Mouse (Mus musculus) embryonic facial prominence, embryonic 10.5 days (tissue): ENCODE results near the gene Haus3. TPM values are rescaled to one million over a fixed set of nuclear protein-coding genes. Genes with fewer than 3 reads are reported as not detected.
A peak's percentile ranks its signal among the peaks of the same experiment; 100 is the strongest.

Experiments
- DNase-seq: peaks from one replicate; pipeline ENCODE4 v3.0.0-alpha.2; 2017; ENCODE audit warnings: low spot score
- H3K27ac ChIP-seq: fragments of 300-500 bp; sonication (generic); replicated peaks from 2 replicates; pipeline ENCODE4 v1.5.1; 2016; ENCODE audit warnings: mild to moderate bottlenecking
- H3K27me3 ChIP-seq: fragments of 300-500 bp; sonication (generic); replicated peaks from 2 replicates; pipeline ENCODE4 v1.6.1; 2016; ENCODE audit warnings: low read depth, mild to moderate bottlenecking; ENCODE audit not compliant: poor library complexity, severe bottlenecking
- H3K36me3 ChIP-seq: fragments of 300-500 bp; sonication (generic); replicated peaks from 2 replicates; pipeline ENCODE4 v1.6.1; 2016; ENCODE audit warnings: mild to moderate bottlenecking, moderate library complexity
- H3K4me1 ChIP-seq: fragments of 300-500 bp; sonication (generic); 2 replicates; pipeline ENCODE4 v1.6.1; 2016
- H3K4me3 ChIP-seq: fragments of 300-500 bp; sonication (generic); 2 replicates; pipeline ENCODE4 v1.5.1; 2016; ENCODE audit warnings: mild to moderate bottlenecking, moderate library complexity
- H3K9me3 ChIP-seq: fragments of 300-500 bp; sonication (generic); 2 replicates; pipeline ENCODE4 v1.6.1; 2016; ENCODE audit warnings: mild to moderate bottlenecking
- WGBS: fragments of 180-500 bp; shearing (Covaris S2); methylation state at CpG from one replicate; pipeline ENCODE4 v1.1.7; 2016; 5-methylcytosine and 5-hydroxymethylcytosine counted together
- polyA plus RNA-seq: library from polyadenylated mRNA; unstranded; fragments of >200 nt; fragmentation: Nextera tagmentation; extraction: Ambion mirVana; gene quantifications from 2 replicates; pipeline ENCODE4 v1.2.1, GENCODE M21; 2016

Haus3 gene
- polyA plus RNA-seq, result 53.0 and 60.0 TPM in 2 replicates

DNA sequence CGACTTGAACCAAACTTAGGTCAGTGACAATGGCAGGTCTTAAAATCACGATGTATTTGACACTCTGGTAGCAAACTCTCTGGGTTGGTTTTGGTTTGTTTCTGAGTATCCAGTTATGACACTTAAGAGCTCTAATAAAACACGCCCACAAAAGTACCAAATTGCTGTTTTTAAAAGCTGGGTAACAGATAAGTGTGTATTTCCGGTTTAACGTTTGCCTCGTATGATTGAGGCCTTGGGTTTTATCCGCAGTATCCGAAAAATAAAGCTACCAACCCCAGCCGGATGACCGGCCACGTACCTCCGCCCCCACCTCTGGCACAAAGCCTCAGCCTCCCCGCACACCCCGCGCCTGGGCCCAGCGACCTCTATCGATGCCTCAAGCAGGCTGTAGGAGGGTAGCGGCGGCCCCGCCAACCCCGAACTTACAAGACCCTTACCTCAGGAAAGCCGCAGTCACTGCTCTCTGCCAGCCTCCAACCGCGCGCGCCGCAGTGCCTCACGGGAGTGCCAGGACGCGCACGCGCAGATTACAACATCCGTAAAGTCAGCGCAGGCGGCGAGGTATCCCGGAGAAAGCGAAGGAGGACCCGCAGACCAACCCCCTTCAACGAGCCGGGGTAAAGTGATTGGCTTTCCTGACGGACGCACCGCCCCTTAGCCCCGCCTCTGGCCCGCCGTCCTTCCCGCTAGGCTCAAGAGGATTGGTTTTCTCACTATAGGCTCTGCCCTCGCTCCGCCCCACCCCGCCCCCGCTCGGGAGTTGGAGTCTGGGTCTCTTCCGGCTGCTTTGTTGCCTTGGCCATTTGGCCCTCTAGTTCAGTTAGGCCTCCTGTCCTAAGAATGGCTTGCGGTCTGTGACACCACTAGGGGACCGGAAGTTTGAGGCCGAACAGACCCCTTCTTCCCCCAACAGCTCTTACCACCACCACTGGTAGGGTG, at the start of gene Haus3, which contains the start of gene Poln:
Gene Haus3, minus strand, starts transcription at position 578 of the 942 bp plus-strand sequence.
Gene Poln, minus strand, starts transcription at position 499 of the 942 bp plus-strand sequence.
- peaks cover 31% of the 10 kb centered on the region for H3K36me3 ChIP-seq
- H3K27me3 ChIP-seq, result no peaks in the 10 kb centered on the region
- peak within 1 kb of the TSS; percentile 82 for H3K4me3 ChIP-seq
- H3K9me3 ChIP-seq, result no peaks in the 10 kb centered on the region
- peaks cover 28% of the 10 kb centered on the region for H3K4me1 ChIP-seq
- H3K27ac ChIP-seq, result peak within 1 kb of the TSS; percentile 91
- DNase-seq, result peak; percentile 99
- under 1% methylated on average over 57 of the region's 57 CpGs for WGBS

DNA sequence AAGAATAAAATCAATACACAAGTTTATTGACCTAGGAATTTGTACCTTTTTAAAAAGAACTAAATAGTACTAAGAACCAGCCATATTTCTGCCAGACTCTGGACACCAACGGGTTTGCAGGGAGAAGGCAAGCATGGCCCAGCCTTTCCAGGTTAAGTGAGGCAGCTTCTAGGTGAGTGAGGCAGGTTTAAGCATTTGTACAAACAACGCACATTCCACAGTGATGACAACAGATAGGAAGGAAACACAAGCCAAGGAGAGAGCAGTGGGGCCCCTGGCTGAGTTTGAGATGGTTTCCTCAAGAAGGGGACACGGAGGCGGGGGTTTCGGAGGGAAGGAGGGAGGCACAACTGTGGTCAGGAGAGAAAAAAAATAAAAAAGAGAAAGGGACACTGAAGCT, 49.3 kb upstream of the Haus3 start:
- Histone ChIP-seq H3K4me3 (no peak overlapping the region), H3K4me1 (peaks cover 12% of the 10 kb centered on the region; the same call in 1 of the 2 replicates), H3K9me3 (no peaks in the 10 kb centered on the region), H3K27ac (no peak overlapping the region), H3K27me3 (no peaks in the 10 kb centered on the region), H3K36me3 (no peaks in the 10 kb centered on the region)
- 66% methylated on average over 5 of the region's 5 CpGs for WGBS
- DNase-seq, result no peak

DNA sequence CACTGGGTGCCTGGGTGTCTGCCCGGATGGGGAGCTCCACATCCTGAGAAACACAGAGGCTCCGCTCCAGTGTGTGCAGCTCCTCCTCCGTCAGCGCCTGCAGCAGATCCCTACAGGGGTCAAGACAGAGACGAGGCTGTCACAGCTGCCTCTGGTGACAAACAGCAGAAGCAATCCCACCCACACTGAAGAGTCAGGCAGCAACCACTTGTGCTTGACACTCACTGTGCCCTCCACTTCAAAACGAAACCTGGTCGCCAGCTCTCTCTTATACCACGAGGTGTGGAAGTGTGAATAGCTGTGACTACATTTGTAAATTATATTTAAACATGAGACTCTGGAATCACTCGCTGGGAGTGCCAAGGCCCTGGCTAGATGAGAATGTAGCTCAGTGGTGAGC, 48.4 kb upstream of the Haus3 start:
- Histone ChIP-seq H3K27ac (no peak overlapping the region), H3K4me1 (peaks cover 12% of the 10 kb centered on the region; the same call in 1 of the 2 replicates), H3K36me3 (no peaks in the 10 kb centered on the region), H3K4me3 (no peak overlapping the region), H3K27me3 (no peaks in the 10 kb centered on the region), H3K9me3 (no peaks in the 10 kb centered on the region)
- DNase-seq, result peak; percentile 21
- WGBS, result 68% methylated on average over 9 of the region's 9 CpGs

DNA sequence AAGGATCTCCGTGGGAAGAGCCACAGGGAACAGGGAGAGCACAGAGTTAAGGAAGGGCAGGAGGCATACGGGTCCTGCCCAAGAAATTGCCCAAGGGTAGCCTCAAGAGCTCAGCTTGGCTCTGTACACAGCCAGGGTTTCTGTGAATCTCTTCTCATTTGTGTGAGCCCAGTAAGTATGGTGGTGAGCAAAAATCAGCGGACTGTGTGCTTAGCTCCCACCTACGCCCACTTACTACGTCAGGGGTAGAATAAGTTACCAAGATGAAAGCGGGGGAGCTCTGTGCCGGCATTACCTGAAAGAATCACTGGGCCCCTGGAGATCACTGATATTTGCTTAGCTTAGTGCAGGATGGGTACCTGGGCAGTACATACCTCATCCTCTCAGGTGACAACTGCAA, 46.7 kb upstream of the Haus3 start:
- H3K27ac ChIP-seq, result no peak overlapping the region
- no peak overlapping the region for H3K4me3 ChIP-seq
- no peaks in the 10 kb centered on the region for H3K36me3 ChIP-seq
- no peaks in the 10 kb centered on the region for H3K9me3 ChIP-seq
- peaks cover 12% of the 10 kb centered on the region; the same call in 1 of the 2 replicates for H3K4me1 ChIP-seq
- H3K27me3 ChIP-seq, result no peaks in the 10 kb centered on the region
- 81% methylated on average over 7 of the region's 7 CpGs for WGBS
- no peak for DNase-seq

DNA sequence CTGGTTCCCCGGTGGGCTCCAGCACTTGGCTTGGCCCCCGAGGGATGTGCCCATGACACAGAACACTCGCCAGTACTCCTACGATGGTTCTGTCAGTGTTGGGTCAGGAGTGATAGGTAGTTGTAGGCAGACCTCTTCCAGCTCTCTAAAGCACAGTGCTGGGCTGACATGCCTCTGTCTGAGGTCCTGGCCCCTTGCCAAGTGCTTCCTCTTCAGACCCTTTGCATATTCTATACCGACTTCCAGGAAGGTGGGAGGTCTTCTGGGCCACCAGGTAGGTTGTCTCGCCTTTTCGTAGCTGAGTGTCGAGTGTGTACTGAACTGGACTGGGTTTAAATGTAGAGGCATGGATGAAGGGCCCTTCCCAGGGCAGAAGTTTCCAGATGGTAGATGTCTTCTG, 44.3 kb upstream of the Haus3 start:
- 83% methylated on average over 8 of the region's 8 CpGs for WGBS

DNA sequence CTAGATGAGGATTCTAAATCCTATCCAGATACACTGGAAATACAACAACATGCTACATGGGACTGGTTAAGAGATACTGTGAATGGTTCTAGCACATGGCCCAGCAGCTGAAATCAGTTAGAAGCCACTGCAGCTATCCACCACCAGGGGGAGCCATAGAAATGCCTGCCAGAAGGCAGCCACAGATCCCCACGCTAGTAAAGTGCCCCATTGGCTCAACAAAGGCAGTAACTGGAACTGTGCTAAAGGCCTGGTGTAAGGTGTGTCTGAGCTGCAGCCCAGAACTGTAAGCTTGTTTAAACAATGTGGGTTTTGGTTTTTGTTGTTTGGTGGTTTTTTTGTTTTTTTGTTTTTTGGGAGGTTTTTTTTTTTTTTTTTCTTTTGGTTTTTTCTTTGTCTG, 41.0 kb upstream of the Haus3 start:
- Histone ChIP-seq H3K27me3 (no peaks in the 10 kb centered on the region), H3K36me3 (no peaks in the 10 kb centered on the region), H3K4me3 (no peak overlapping the region), H3K4me1 (peaks cover 10% of the 10 kb centered on the region), H3K27ac (no peak overlapping the region), H3K9me3 (no peaks in the 10 kb centered on the region)
- WGBS, result 4% methylated on average over 1 of the region's 1 CpGs
- DNase-seq, result peak; percentile 87

More for the DNA sequence above, 44.3 kb upstream of the Haus3 start:
- no peak for DNase-seq
- Histone ChIP-seq H3K36me3 (no peaks in the 10 kb centered on the region), H3K4me3 (no peak overlapping the region), H3K9me3 (no peaks in the 10 kb centered on the region), H3K27me3 (no peaks in the 10 kb centered on the region), H3K27ac (no peak overlapping the region), H3K4me1 (peaks cover 9% of the 10 kb centered on the region; the same call in 1 of the 2 replicates)

DNA sequence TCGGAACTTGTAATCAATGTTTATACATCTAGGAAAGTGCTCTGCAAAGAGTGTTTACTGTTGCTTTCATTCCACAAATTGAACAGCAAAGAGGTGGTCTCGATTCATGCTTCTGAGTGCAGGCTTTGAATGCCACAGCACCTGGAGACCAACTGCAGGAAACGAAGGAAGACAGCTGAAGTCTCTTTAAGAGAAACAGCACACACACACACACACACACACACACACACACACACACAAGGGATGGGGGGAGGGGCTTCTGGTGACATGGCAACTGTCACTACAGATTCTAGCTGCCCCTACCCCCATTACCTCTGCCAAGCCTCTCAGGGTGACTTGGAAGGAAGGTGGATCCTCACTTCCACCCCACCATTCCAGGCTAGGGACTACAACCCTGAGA, 38.2 kb upstream of the Haus3 start:
- no peaks in the 10 kb centered on the region for H3K36me3 ChIP-seq
- no peak overlapping the region for H3K4me3 ChIP-seq
- 50% methylated on average over 3 of the region's 3 CpGs for WGBS
- no peaks in the 10 kb centered on the region for H3K27me3 ChIP-seq
- H3K27ac ChIP-seq, result no peak overlapping the region
- no peaks in the 10 kb centered on the region for H3K9me3 ChIP-seq
- H3K4me1 ChIP-seq, result peaks cover 10% of the 10 kb centered on the region
- no peak for DNase-seq

DNA sequence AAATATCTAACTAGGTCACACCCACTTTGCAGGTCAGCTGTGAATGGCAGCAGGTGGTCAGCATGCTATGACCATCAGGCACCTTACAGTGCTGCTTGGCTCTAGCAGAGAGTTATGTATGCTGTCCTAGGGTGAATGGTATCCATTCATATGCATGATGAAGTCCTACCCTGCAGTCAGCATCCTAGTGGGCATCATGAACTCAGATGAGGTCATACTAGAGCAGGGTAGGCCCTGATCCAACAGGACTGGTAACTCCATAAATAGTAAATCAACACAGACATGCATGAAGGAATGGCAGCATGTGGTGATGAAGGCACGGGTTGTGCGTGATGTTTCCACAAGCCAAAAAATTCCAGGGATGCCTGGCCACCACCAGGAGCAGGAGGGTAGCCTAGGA, 36.5 kb upstream of the Haus3 start:
- DNase-seq, result no peak
- WGBS, result 83% methylated on average over 2 of the region's 2 CpGs
- Histone ChIP-seq H3K4me3 (no peak overlapping the region), H3K4me1 (peaks cover 10% of the 10 kb centered on the region), H3K27ac (no peak overlapping the region), H3K27me3 (no peaks in the 10 kb centered on the region), H3K9me3 (no peaks in the 10 kb centered on the region), H3K36me3 (no peaks in the 10 kb centered on the region)

DNA sequence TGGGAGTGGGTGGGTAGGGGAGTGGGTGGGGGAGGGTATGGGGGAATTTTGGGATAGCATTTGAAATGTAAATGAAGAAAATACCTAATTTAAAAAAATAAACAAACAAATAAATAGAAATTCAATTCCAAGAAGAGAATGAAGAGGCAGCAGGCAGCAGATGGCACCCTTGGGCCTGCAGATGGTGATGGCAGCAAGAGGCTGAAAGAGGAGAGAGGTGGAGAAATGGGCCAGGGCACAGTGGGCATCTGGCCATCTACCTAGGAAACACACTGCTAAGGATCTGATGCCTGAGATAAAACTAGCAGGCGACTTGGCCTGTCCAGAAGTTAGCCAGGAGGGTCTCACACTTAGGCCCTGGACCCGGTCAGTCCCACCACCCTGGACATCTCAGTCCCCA, 35.6 kb upstream of the Haus3 start:
- 77% methylated on average over 2 of the region's 2 CpGs for WGBS
- H3K27ac ChIP-seq, result no peak overlapping the region
- no peaks in the 10 kb centered on the region for H3K27me3 ChIP-seq
- H3K36me3 ChIP-seq, result no peaks in the 10 kb centered on the region
- DNase-seq, result no peak
- no peaks in the 10 kb centered on the region for H3K9me3 ChIP-seq
- peaks cover 10% of the 10 kb centered on the region for H3K4me1 ChIP-seq
- no peak overlapping the region for H3K4me3 ChIP-seq

DNA sequence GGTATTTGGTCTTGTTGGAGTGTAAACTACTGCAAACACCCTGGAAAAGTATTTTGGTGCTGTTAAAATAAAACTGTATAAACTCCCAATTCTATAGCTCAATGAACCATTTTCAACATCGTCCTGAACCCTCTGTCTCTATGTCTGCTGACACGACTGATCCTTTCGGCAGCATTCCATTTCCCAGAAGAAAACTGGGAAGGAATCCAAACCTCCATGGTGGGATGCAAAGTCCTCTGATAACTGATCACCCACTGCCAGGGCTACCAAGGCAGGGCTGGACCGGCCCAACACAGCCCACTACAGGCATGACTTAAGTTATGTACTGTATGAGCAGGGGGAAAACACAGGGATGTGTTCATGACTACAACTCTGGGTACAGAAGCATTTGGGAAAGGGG, 32.7 kb upstream of the Haus3 start:
- Histone ChIP-seq H3K4me1 (0 out of 2 replicates have a peak, but pooled peaks cover under 1% of the 10 kb centered on the region), H3K27ac (no peak overlapping the region), H3K36me3 (no peaks in the 10 kb centered on the region), H3K4me3 (no peak overlapping the region), H3K27me3 (no peaks in the 10 kb centered on the region), H3K9me3 (no peaks in the 10 kb centered on the region)
- WGBS, result 91% methylated on average over 4 of the region's 4 CpGs
- DNase-seq, result no peak

DNA sequence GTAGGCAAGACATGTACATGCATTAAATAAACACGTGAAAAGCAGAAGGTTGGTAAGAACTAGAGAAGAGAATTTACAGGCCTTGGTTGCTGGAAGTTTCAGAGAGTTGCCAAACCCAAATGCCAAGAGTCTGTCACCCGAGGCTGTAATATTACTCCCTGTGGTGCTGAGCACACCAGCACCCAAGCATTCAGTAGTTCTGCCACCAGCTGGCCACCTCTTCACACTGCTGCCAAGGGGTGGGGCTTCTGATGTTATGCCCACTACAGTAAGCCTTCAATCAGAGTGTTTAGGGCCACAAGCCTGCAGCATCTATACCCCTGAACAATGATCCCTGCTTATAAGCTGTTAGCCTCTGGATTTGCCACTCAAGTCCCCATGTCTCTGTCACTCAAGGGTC, 32.1 kb upstream of the Haus3 start:
- DNase-seq, result no peak
- Histone ChIP-seq H3K4me3 (no peak overlapping the region), H3K36me3 (no peaks in the 10 kb centered on the region), H3K4me1 (no peaks in the 10 kb centered on the region), H3K27me3 (no peaks in the 10 kb centered on the region), H3K9me3 (no peaks in the 10 kb centered on the region), H3K27ac (no peak overlapping the region)
- 69% methylated on average over 2 of the region's 2 CpGs for WGBS

DNA sequence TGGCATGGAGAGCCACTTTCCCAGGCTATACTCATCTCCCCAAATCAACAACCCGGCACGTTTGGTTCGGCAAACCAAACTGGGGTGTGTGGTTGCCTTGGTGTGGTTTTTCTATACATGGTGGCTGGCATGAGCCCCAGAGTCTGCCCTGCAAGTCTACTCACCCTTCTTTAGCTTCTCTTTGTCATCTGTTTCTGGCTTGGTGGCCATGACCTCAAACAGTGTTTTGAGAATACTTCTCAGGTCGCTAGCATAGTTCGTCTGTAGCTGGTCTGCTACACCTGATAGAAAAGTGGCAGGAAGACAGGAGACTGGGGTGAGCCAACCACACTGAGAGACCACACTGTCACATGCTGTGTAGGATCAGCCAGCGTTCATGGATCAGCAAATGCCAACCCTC, 29.3 kb upstream of the Haus3 start:
- 88% methylated on average over 6 of the region's 6 CpGs for WGBS
- Histone ChIP-seq H3K9me3 (no peaks in the 10 kb centered on the region), H3K36me3 (no peaks in the 10 kb centered on the region)

DNA sequence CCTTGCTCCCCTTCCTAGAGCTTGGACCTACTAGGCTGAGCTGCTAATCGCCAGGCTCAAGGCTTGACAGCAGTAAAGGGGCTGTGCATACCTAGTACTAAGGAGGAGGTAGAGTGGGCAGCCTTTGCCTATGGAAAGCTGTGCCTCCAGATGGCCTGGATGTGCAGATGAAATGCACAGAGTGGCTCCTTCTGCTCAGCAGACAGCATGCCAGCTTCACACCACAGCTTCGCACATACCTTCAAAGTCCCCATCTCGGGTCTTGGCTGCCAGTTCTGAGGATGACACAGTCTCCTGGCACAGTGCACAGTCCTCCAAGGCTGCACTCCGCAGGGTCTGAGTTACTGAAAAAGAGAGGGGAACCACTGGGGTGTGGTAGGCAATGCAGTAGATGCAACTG, 27.9 kb upstream of the Haus3 start:
- no peak for DNase-seq
- Histone ChIP-seq H3K36me3 (no peaks in the 10 kb centered on the region), H3K4me1 (no peaks in the 10 kb centered on the region), H3K9me3 (no peaks in the 10 kb centered on the region), H3K27ac (no peak overlapping the region), H3K4me3 (no peak overlapping the region), H3K27me3 (no peaks in the 10 kb centered on the region)
- 81% methylated on average over 4 of the region's 4 CpGs for WGBS

More for the DNA sequence above, 29.3 kb upstream of the Haus3 start:
- Histone ChIP-seq H3K27ac (no peak overlapping the region), H3K4me3 (no peak overlapping the region), H3K4me1 (no peaks in the 10 kb centered on the region), H3K27me3 (no peaks in the 10 kb centered on the region)
- DNase-seq, result no peak
